Mouse (Mus musculus) mesoderm, embryonic 11.5 days (tissue): Measurements from ENCODE around the gene Tceal5.
"Not testable (repeated sequence)": the region's sequence is repeated elsewhere in the genome, so short reads cannot be mapped to it uniquely, and the experiment has no call there.

ENCODE experiments used
- DNase-seq: peaks from one replicate; pipeline ENCODE4 v3.0.0-alpha.2; 2012; ENCODE audit warnings: low read depth, low spot score

Gene Tceal5

DNA sequence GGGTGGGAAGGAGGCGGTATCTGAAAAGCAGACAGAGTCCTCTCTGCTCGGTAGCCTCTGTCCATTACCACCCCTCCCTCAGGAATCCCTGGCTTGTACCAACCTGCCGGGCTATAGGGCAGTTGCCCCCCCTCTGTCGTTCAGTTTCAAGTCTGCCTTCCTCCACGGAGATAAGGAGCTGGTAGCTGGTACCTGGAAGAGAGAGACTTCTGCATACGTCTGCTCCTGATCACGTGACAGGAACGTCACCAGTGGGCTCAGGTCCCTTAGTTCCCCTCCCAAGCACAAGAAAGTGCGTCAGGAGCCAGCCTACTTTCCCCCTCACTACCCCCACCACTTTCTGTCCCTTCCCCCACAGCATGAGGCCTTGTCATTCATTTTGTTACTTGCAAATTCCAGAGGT lies at the start of gene Tceal5:
Gene Tceal5, minus strand, starts transcription at position 213 of the 403 bp plus-strand sequence.
- peak; percentile 50 for DNase-seq

DNA sequence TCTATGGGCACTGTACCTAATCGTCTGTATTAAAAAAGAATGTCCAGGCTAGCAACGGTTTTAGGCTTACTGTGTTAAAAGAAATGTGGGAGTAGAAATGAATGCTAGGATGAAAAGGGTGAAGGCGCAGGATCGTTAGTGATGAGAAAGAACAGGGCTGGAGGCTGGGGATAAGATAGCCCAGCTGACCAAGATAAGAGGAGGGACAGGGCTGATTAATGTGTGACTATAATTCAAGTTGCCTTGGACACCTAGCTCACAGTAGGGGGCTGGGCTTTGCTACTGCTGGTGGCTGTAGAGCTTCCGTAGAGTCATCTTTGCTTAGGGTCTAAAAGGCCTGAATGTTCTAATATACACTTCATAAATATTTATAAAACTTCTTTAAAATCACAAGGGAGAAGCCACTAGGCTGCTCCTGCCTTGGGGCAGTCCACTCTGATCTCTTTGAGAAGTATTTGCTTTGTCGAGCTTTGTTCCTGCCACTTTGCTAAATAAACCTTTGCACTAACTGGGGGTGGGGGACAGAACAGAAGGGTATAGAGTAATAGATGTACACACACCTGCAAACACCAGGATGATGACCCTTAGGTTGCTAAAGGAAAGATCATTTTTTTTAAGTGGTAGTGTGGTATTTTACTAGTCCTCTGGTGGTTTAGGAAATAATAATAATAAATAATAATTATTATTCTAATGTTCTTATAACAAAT lies 48.5 kb upstream of the Tceal5 start:
- DNase-seq, result no peak

DNA sequence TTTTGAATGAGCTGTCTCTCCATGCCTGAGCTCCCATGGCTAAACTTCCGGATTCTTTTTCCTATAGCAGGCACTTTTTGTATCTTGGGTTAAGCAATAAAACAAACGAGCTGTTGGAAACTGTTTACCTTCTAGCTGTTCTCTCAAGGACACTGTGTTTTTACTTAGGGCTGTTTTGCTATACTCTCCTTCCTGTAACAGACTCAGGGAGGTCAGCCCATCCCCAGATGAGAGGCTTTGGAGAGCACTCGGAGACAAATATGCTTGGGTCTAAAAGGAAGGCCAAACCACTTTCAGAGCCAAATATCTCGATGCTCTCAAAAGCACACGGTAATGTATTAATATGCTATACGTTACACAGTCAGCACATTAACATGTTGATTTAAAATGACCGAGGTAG lies 46.0 kb upstream of the Tceal5 start:
- DNase-seq, result no peak

DNA sequence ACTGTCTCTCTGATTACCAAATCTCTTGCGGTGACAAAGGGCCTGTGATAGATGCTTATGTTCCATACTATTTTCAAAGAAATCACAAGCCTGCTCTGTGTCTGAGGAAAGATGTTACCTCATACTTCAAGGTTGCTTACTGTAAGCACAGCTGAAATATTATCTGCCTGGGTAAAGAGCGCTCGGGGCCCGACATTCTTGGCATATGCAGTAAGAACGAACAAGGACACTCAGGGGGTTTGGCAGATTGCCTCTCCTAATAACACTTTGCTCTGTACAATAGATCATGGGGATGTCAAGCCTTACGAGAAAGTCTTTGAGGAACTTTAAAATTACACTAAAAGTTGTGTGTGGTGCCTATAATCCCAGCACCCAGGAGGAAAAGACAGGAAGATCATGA lies 45.1 kb upstream of the Tceal5 start:
- DNase-seq, result no peak

DNA sequence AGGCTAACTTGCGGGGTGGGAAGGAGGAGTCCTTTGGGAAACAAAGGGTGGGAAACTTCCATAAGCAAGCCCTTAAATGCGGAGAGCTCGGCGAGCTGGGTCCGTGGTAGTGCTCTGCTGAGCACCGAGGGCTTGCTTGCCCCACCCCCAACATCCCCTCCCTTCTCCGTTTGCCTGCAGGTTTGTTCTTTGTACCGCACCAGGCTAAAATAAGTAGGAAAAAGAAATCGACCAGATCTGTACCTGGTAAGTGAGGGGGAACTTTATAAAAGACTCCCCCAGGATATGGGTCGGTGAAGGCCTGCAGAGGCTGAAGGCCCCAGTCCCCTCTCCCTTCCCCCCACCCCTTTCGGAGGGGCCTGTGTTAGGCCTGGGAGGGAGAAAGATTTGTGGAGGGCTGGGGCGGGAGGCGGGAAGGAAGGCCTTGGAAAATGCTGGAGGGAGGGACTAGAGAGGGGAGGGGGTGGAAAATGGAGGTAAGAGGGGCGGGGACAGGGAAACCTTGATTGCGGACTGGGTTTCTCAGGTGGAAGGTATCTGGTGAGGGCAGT lies 41.9 kb upstream of the Tceal5 start:
- DNase-seq, result peak; percentile 54

DNA sequence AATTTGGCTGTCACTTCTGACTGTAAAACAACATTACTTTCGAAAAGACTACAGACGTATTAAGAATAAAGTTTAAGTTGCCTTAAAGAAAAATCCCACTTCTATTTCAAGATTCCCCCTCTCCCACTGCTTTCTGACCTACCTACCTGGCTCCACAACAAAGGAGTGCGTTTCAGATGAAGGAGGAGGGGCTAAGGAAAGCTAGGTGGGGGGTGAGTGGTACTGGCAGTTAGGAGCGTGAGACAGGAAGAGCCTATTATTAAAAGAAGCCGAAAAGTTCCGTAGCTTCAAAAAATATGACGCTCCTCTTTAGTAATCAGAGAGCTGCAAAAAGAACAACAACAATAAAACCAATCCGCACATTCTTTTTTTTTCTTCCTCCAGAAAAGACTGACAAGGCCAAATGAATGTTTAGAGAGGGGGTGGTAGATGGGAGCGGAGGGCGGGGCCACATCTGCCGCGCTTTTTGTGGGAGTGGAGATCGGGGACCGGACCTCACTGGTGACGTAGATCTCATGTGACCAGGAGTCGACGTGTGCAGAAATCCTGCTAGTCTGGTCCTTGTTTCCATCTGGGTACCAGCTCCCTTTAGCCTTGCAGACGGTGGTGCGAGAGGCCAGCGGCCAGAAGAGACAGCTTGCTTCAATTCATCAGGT lies 41.0 kb upstream of the Tceal5 start, which contains the start of gene Tceal9:
Gene Tceal9, plus strand, starts transcription at position 506 of the 656 bp plus-strand sequence.
- peak; percentile 85 for DNase-seq

DNA sequence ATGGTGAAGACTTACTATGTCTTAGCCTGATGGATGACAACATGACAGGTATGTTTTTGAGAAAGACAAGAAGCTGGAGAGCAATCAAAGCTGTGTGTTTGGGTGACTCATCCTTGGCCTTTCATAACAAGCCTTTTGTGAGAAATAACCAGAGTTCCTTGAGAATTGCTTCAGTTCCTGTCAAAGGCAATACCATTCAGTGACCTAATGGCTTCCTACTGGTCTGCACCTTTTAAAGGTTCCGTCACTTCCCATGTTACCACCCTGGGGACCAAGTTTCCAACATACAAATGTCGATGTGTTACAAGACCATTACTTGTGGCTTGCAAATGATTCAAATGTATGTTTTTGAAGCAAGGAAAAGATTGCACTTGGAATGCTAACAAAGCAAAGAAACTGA lies 39.5 kb upstream of the Tceal5 start:
- no peak for DNase-seq

DNA sequence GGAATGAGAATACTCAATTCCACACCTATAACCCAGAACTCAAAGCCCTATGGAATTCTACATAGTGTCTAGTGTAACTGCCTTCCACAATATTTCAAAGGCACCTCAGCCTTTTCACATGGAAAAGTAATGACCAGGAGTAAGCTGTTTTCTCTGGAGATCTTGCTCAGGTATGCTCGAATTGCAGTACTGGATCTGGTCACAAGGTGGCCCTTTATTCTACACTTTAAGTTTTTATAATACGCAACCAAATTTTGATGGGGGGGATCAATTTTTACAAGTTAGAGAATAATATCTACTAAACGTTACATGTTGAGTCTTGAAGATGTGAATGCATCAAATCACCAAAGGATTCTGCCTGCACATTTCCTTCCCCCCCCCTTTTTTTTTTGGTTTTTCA lies 34.4 kb upstream of the Tceal5 start:
- no peak for DNase-seq

DNA sequence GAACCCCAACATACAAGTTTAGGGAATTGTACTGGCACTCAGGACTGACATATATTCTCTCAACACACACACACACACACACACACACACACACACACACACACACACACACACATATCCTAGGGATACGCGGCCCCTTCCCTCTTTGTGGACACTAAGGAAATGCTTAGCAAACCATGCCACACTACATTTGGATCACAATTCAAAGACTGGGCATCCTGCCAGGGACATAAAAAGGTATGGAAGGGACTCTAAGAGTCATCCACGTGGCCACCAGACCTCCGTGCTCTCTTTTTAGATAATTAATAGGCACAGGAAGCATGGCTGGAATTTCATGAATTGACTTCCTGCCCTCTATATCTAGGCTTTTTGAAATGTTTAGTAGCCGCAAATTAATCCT lies 24.1 kb upstream of the Tceal5 start:
- peak; percentile 26 for DNase-seq

DNA sequence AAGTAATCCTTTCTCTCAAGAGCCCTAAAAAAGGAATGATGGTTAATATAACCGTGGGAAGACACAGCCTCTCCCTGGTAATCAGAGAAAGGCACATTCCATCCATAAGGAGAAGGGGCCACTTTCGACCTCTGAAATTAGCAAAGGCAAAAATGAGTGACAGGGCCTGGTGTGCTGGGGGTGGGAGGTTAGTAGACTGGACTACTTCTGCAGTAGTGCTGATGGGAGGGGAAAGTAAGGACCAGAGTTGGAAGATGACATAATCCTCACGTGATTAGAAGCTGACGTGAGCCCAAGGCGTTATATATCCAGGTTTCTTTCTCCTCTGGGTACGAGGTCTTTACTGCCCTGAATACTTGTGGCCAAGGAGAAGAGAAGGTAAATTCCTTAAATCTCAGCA lies 20.0 kb upstream of the Tceal5 start:
- no peak for DNase-seq

DNA sequence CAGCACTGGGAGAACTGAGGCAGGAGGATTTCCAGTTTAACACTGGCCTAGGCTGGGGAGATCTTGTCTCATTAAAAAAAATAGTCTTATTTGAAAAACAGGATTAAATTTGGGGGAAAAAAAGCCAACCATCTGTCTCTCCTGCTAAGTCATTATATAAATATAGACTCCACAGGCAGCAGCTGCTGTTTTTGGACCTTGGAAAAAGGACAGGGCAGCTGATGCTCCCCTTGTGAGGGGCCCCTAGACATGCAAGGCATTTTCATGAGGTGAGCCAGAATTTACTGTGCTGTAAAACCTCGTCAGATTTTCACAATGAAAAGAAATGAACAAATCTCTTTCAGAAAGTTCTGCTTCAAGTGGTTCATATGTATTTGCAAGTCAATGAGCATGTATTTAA lies 12.6 kb upstream of the Tceal5 start:
- no peak for DNase-seq

DNA sequence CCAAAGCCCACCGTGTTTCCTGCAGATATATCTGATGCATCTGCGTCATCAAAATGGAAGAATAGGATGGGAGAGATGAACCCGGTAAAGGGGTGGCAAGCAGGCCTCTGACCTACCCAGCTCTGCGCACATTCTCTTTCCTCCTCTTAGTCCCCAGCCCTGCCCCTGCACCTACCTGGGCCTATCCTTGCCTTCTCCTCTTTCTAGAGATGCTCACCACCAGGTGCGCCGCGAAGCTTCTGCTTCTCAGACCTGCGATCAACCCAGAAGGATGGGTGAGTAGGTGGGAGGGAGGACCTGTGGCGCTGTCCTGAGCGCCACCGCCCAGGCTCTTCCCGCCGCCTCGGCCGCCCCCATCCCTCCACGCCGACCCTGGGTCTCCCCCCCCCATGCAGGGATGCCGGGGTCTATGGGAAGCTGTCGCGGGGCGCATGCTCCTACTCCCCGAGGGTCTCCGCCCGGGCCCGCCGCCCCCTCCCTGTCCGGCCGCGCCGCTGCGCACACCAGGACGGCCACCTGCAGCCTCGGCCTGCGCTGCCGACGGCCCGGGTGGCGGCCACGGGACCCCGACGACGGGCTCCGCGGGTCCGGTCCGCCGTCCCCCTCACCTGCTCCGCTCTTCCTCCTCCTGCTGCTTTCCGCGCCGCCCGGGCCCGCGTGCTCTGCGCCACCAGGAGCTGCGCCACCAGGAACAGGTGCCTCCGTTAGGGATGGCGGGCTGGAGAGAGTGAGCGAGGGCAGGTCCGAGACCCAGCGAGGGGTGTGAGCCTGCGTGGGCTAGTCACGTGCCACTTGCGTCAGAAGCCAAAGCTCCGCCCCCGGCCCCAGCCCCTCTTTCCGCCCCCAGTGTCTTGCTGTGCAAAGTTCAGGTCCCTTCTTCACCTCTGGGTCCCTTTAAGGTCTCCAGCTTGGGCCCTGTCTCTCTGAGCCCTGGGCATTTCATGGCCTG lies 11.3 kb upstream of the Tceal5 start, which contains the start of the genes Tceal7 and Bex1:
Gene Tceal7, plus strand, starts transcription at position 51 of the 949 bp plus-strand sequence.
Gene Bex1, minus strand, starts transcription at position 785 of the 949 bp plus-strand sequence.
- DNase-seq, result not testable (repeated sequence)

DNA sequence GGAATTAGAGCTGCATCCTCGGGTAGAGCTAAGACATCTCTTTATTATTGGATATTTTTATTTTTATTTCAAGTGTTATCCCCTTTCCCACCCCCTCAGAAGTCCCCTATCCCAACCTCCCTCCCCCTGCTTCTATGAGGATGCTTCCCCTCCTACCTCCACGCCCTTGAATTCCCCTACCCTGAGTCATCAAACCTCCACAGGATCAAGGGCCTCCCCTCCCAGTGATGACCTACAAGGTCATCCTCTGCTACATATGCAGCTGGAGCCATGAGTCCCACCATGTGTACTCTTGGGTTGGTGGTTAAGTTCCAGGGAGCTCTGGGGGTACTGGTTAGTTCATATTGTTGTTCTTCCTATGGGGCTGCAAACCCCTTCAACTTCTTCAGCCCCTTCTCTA lies 9.7 kb upstream of the Tceal5 start:
- DNase-seq, result no peak

DNA sequence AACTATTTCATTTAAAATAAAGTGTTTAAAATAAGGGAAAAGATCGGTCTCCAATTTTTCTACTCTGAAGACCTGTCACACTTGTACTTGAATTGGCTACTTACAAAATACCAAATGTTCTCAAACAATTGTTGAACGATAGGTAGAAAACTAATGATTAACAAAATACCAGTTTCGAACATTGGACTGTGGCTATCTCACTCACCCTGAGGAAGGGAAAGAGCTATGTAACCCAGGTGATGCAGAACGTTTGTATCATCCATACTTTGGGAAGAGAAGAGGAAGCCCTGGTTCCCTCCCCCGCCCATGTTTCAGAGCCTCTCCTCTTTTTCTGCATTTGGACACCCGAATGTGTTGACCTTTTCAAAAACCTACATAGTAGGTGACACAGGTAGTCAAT lies 730 bp upstream of the Tceal5 start:
- DNase-seq, result no peak

DNA sequence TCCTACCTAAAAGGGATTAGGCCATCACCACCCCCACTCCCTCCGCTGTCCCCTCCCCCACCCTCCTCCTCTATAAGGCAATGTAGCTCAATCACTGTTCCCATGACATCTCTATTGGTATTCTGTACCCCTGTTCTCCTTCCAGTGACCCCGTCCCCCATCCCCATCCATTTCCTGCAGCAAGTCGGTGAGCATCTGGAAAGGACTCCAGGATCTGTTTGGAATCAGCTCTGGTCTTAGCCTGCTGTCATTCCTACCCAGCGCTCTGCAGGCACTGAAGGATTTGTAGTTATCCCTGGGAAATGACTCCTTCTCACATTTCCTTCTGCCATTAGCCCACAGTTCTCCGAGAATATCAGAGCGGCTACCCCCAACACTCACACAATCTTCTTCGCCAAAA lies 419 bp downstream of the Tceal5 start:
- DNase-seq, result peak; percentile 17

DNA sequence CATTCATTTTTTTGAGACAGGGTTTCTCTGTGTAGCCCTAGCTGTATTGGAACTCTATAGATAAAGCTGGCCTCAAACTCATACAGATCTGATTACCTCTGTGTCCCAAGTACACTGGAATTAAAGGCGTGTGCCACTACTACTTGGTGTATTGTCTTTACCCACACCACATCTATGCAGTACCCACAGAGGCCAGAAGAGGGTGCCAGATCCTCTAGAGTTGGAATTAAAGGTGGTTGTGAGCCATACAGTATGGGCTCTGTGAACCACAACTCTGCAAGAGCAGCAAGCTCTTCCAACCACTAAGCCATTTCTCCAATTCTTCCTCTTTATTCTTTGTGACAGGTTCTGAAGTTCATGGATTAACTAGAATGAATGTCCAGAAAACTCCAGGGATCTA lies 6.8 kb downstream of the Tceal5 start:
- DNase-seq, result no peak

DNA sequence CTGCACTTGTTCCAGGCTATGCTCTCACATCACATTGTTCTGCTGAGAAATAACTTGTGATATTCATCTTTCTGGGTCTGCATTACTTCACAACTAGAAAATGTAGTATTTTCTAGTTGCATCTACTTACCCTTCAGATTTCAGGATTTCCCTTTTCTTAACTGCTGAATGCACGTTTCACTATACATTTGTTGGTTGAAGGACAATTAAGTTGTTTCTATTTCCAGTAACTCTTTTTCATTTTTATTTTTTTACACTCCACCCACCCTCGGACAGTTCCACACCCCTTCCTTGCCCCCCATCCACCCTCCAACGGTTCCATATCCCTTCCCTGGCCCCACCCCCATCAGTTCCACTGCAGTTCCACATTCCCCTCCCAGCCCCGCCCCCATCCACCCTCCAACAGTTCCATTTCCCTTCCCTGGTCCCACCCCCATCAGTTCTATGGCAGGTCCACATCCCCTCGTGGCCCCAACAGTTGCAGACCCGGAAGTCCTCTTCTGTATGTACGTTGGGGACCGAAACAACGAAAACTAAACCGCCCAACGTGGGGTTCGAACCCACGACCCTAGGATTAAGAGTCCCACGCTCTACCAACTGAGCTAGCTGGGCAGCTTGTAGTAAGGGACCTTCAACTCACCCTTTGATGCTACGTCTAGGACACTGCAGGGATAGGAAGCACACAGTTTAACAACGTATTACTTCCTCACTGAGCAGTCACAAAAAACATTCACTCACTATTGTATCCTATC lies 8.3 kb downstream of the Tceal5 start:
- no peak for DNase-seq

DNA sequence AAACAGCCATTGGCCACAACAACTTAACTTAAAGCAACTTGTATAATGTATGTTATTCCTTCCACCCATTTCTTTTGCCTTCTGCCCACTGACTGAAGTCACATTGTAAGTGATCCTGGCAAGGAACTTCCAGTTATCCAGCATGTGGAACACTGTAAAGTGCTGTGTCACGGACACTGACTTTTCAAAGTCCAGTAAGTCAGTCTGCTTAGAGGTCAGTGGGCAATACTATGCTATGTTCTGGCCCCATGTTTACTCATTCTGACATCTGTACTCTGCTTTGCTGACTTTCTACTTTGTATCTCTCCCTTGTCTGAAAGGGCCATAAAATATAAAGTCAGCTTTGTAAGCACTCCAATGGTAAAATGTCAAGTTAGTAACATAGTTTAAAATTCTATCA lies 20.6 kb downstream of the Tceal5 start:
- no peak for DNase-seq

DNA sequence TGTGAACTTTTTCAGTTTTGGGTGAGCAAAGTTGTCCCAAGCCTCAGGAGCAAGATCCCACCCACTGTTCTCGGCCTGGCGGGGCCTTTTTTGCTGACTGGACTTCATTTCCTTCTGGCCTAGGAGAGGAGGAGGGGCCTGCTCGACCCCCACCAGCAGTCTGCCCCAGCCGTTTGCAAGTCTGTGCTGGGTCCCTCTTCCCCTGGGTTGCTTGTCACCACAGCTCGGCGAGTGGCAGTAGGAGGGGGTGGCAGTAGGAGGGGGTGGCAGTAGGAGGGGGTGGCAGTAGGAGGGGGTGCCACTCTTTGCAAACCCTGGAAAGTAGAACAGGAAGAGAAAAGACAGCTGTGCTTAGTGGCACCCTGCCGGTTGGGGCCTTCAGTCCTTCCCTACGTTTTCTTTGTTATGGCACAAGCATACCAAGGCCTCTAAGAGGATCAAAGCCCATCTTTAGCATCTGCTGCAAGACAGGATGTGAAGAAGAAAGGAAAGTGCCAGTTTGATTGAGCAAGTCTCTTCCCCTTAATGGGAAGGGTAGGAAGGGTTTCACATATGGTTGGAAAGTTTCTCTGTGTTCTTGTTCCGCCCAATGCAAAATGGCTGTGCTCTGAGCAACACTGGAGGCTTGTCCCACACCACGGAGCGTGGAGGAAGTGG lies 22.7 kb downstream of the Tceal5 start:
- no peak for DNase-seq

DNA sequence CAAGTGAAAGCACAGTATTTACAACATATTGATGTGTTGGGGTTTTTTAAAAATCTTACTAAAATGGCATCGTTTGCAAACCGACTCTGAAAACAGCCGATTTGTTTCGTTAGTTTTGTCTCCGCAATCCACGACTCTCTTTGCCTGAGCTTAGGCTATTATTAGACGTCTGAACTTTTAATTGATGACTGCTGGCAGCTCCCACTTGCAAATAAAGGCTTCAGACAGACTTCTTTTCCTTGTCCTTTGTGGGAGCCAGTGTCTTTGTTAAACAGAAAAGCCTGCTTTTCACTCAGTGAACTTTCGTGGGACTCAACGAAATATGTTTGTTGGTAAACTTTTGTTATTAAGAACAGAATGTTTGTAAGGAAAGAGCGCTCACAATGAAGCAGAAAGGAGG lies 30.9 kb downstream of the Tceal5 start:
- DNase-seq, result peak; percentile 16
